Mouse (Mus musculus) heart, postnatal 4 days (tissue): ENCODE measurements at regions not wholly inside any gene's neighbourhood (a gene's known extent, or its start where the extent isn't known, plus 50 kb on each side); places are given as distances from the start of the nearest gene placed in this dataset.
"Not testable (repeated sequence)": the region's sequence is repeated elsewhere in the genome, so short reads cannot be mapped to it uniquely, and the experiment has no call there.

Experiments used
- DNase-seq: peaks from one replicate; pipeline ENCODE4 v3.0.0; 2021

DNA sequence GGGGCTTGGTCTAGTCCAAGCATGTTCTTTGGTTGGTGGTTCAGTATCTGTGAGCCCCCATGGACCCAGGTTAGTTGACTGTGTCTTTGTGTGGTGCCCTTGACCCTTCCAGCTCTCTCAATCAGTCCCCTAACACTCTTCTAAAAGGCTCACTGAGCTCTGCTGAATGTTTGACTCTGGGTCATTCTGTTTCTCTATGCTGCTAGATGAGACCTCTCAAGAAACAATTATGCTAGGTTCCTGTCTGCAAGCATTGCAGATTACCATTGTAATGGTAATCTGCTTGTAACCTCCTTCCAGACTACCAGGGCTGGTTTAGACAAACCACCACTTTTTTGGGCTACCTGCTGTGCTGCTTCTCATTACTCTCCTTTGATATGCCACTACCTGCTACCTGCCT lies 2863.9 kb downstream of the Gm37988 start:
- DNase-seq = no peak

DNA sequence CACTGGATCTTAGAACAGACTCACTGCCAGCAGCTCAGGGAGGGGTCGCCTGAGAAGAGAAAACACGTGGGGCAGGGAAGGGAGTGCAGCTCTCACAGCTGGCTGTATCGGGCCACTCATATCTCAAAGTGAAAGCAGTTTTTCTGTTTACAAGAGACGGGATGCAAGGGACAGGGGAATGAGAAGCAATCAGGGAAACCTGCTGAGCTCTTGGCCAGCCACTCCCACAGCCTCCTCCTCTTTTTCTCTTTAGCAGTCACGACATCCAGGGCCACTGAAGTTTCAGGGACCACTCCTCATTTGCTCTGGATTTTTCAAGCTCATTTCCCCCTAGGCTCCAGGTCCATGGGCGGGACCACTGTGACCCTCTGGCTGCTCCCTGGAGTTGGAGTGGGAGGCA lies 2901.5 kb downstream of the Gm37988 start:
- DNase-seq = not testable (repeated sequence)

DNA sequence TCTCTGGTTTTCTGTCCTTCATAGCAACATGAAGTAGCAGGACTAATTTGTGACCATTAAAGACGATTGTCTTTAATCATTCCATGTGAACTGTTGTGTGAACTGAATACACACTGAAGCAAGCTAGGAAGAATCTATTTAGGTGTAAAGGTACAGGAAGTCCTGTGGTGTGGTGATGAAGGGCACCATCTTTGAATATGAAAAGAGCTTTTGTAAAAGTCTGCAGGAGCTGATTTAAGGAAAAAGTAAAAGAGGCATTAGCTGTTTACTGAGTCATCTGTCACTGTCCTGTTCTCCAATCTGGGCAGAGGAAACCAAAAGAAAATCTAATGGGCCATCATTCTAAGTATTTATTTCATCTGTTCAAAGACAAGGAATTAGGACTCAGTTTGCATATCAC lies 2925.0 kb downstream of the Gm37988 start:
- no peak for DNase-seq

DNA sequence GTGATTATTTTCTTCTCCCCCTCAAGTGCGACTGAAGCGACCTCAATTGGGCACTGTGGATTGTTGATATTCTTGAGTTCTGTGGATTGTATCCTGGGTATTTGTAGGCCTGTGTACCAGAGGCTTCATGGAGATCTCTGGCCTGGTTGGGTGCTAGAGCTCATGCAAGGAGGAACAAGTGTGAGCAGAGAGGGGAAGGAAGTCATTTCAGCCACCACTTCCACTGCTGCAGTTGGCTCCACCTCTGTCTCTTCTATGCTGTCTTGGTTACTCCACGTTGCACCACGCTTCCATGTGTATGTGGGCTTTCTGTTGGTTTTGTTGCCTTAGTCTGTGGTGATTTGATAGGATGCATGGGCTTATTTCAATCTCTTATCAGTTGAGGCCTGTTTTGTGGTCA lies 2929.6 kb downstream of the Gm37988 start:
- no peak for DNase-seq

DNA sequence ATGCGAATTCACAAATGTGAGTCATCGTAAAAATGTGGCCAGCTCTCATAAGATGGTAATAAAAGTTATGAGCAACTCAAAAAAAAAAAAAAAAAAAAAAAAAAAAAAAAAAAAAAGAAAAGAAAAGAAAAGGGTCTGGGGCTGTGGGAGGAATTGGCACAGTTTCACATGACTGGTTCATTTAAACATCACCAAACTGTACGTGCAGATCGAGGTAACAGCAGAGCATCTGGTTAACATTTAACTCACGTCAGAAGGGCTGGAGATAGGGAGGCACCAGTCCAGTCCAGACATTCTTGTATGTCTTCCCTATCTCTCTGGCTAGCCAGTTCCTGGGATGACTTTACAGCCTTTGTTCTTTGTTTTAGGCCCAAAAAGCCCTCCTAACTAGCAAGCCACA lies 2938.2 kb downstream of the Gm37988 start:
- no peak for DNase-seq

DNA sequence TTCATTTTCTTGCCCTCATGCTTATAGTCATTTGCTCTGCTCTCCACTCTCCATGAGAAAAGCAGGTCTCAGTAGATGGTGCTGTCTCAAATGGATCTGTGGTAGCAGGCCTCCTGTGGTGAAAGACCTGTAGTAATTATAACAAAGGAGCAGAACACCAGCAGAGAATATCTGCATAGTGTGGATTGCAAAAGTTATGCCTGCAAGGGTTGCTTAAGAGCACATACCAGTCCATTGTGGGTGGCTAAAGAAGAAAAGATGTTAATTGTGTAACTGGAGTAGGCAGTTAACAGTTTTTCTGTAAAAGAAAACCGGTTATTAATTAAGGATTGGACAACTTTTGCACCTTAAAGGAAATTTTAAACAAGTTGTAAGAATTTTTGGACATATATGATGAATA lies 2969.0 kb downstream of the Gm37988 start:
- DNase-seq = no peak

DNA sequence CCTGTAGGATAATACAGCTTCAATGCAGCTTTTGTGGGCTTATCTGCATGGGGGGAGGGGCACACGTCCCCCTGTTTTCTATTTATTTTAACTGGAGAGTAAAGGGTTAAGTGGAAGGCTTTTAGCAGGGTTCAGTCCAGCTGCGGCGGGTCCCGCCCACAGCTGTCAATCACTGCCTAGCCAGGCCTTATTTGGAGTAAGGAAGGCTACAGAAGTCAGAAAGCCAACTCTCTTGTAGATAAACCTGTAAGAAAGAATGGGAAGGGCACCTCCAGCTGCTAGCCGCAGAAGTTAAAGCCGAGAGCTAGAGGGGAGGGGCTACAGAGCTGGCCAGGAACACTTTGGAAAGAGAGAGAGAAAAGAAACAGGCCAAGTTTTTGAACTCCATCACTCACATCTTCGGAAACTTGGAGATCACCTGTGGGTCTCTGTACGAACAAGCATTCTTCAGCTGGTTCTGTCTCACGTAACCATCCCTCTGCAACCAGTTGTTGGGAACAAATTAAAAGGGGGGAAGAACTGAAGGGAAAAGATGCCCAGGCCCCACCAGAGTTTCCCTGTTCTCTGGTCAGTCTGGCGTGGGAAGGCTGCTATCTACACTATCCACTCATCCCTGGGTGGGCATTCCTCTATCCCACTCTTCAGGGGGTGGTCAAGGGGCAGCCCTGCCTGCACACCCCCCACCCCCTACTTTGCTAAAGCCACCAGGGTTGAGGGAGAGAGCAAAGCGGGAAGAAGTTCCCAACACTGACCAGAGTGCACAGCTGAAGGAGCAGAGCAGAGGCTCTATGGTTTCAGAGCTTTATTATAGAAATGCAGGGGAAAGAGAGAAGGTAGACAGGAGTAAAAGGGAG lies 2969.7 kb downstream of the Gm37988 start:
- DNase-seq = peak; percentile 26

DNA sequence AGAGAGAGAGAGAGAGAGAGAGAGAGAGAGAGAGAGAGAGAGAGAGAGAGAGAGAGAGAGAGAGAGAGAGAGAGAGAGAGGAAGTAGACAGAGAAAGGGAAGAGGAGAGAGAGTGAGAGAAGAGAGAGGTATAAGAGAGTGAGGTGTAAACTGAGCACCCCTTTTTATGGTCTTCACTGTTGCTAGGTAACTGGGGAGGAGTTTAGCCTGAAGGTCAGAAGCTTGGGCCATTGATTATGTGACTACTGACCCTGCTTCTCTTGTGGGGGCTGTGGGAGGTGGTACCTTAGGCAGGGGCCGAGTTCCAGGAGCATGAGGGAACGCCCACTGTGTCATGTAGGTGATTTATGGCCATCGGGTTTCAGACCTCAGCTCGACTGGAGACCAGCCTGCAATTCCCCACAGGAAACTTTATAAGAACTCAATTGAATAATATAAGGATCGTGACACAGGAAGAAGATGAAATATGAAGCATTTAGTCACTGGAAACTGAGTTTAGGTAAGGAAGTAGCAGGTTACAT lies 2970.4 kb downstream of the Gm37988 start:
- not testable (repeated sequence) for DNase-seq

DNA sequence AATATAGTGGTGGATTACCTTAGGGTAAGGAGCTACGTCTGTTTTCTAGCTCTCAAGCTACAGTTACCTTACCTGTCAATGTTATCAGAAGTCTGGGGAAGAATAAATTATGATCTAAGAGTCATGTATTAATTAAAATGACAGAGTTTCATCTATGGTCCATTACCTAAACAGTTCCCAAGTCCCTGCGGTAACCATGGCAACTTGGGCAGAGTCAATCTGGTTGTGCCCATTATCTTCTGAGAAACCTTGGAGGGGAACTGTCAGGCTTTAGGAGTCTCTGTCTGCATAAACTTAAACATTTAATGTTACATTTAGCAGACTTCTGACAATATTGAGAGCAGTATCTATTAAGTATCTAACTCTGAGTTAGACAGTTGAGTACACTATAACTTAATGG lies 2971.0 kb downstream of the Gm37988 start:
- DNase-seq = no peak

DNA sequence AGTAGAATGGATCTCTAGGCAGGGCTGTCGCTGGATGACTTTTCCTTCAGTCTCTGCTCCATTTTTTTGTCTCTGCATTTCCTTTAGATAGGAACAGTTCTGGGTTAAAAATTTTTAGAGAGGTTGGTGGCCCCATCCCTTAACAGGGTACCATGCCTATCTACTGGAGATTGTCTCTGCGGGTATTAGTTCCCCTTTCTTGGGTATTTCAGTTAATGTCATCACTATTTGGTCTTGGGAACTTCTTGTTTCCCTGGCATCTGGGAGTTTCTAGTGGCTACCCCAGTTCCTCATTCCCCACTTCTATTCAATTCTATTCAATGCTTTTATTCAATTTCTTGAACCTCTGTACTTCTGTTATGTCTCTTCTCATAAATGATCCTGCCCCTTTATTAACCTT lies 3016.3 kb downstream of the Gm37988 start:
- DNase-seq = no peak
